Mouse (Mus musculus) embryonic fibroblast, embryonic 13.5 days (primary cell): ENCODE data around the gene Cys1. TPM values are rescaled to one million over a fixed set of nuclear protein-coding genes. Genes with fewer than 3 reads are reported as not detected.
A peak's percentile ranks its signal among the peaks of the same experiment; 100 is the strongest.
"Not testable (repeated sequence)": the region's sequence is repeated elsewhere in the genome, so short reads cannot be mapped to it uniquely, and the experiment has no call there.

Experiments
- H3K27ac ChIP-seq: 2 replicates; pipeline ENCODE4 v1.5.1; 2012; ENCODE audit warnings: low read length, control low read depth, inconsistent platforms; ENCODE audit not compliant: insufficient read depth
- H3K4me1 ChIP-seq: 2 replicates; pipeline ENCODE4 v1.6.1; 2011; ENCODE audit warnings: low read length; ENCODE audit not compliant: control insufficient read depth, insufficient read depth
- H3K4me3 ChIP-seq: 2 replicates; pipeline ENCODE4 v1.5.1; 2011; ENCODE audit warnings: mild to moderate bottlenecking, control low read depth, low read length; ENCODE audit not compliant: insufficient read depth
- CTCF ChIP-seq: IDR thresholded peaks from 2 replicates; pipeline ENCODE4 v1.5.1; 2011; ENCODE audit warnings: mild to moderate bottlenecking, control low read depth, low read length, moderate library complexity, borderline replicate concordance; ENCODE audit not compliant: insufficient read depth
- POLR2A ChIP-seq: IDR thresholded peaks from 2 replicates; pipeline ENCODE4 v1.6.1; 2011; ENCODE audit warnings: low read depth, mild to moderate bottlenecking, control low read depth, low read length, moderate library complexity
- polyA plus RNA-seq: library from polyadenylated mRNA; stranded (reverse); fragments of >200 nt; gene quantifications from 2 replicates; pipeline ENCODE4 v1.2.4, GENCODE M21; 2011; ENCODE audit warnings: low read depth; ENCODE audit not compliant: missing spikeins, insufficient read length

Cys1 gene
- polyA plus RNA-seq, 1 experiment = 3.4 TPM

- TF ChIP-seq POLR2A (peak; percentile 37; the same call in 1 of the 2 replicates), CTCF (no peak)
- Histone ChIP-seq H3K4me1 (peaks cover 8% of the 10 kb centered on the region; the same call in 1 of the 2 replicates), H3K27ac (peak overlapping the region; percentile 3), H3K4me3 (peak overlapping the region; percentile 57)
Observed at GRCm38 (mm10) chr12:24709831-24710508, 28.4 kb upstream of the Cys1 start.

GRCm38 (mm10) chr12:24709409-24709808 lies 27.8 kb upstream of the Cys1 start:
- TF ChIP-seq POLR2A (no peak; the same call in 1 of the 2 replicates), CTCF (no peak)

GRCm38 (mm10) chr12:24708824-24709218 lies 27.2 kb upstream of the Cys1 start:
- Histone ChIP-seq H3K4me1 (peaks cover 8% of the 10 kb centered on the region; the same call in 1 of the 2 replicates), H3K4me3 (peak overlapping the region; percentile 57), H3K27ac (peak overlapping the region; percentile 3)
- TF ChIP-seq CTCF (no peak), POLR2A (peak; percentile 41; the same call in 1 of the 2 replicates)

More at GRCm38 (mm10) chr12:24709409-24709808, 27.8 kb upstream of the Cys1 start:
- peaks cover 8% of the 10 kb centered on the region; the same call in 1 of the 2 replicates for H3K4me1 ChIP-seq
- H3K27ac ChIP-seq = peak overlapping the region; percentile 3
- H3K4me3 ChIP-seq = peak overlapping the region; percentile 57

- TF ChIP-seq POLR2A (peak; percentile 91), CTCF (0 out of 2 replicates have a peak, but pooled peaks have one; percentile 9)
- H3K4me1 ChIP-seq = peaks cover 8% of the 10 kb centered on the region; the same call in 1 of the 2 replicates
- peak within 1 kb of the TSS; percentile 83 for H3K27ac ChIP-seq
- H3K4me3 ChIP-seq = peak within 1 kb of the TSS; percentile 57
Observed at GRCm38 (mm10) chr12:24707954-24708823, 26.6 kb upstream of the Cys1 start, which contains the start of gene Rrm2. Gene Rrm2, plus strand, starts transcription at chr12:24708241.

GRCm38 (mm10) chr12:24707480-24707802 lies 25.8 kb upstream of the Cys1 start:
- Histone ChIP-seq H3K4me3 (peak overlapping the region; percentile 57), H3K27ac (peak overlapping the region; percentile 83), H3K4me1 (peaks cover 8% of the 10 kb centered on the region; the same call in 1 of the 2 replicates)
- TF ChIP-seq POLR2A (no peak), CTCF (no peak)

- peak overlapping the region; percentile 83 for H3K27ac ChIP-seq
- H3K4me1 ChIP-seq = peaks cover 6% of the 10 kb centered on the region; the same call in 1 of the 2 replicates
Observed at GRCm38 (mm10) chr12:24706764-24707479, 25.3 kb upstream of the Cys1 start.

GRCm38 (mm10) chr12:24705502-24706263 lies 24.1 kb upstream of the Cys1 start:
- no peak overlapping the region for H3K27ac ChIP-seq
- H3K4me1 ChIP-seq = peaks cover 6% of the 10 kb centered on the region; the same call in 1 of the 2 replicates
- H3K4me3 ChIP-seq = no peak overlapping the region
- TF ChIP-seq CTCF (no peak), POLR2A (no peak)

More at GRCm38 (mm10) chr12:24706764-24707479, 25.3 kb upstream of the Cys1 start:
- TF ChIP-seq POLR2A = peak; percentile 52
- TF ChIP-seq CTCF = no peak
- peak overlapping the region; percentile 57 for H3K4me3 ChIP-seq

GRCm38 (mm10) chr12:24703013-24703412 lies 21.4 kb upstream of the Cys1 start:
- H3K4me3 ChIP-seq = no peak overlapping the region
- no peak overlapping the region for H3K27ac ChIP-seq
- TF ChIP-seq CTCF = no peak
- TF ChIP-seq POLR2A = no peak
- H3K4me1 ChIP-seq = peaks cover 3% of the 10 kb centered on the region; the same call in 1 of the 2 replicates

- not testable (repeated sequence) for H3K27ac ChIP-seq, H3K4me1 ChIP-seq, H3K4me3 ChIP-seq
Observed at GRCm38 (mm10) chr12:24701621-24702020, 20.0 kb upstream of the Cys1 start.
